26 mouse cellular contexts compared by ENCODE assay signal in genomic region chr3:95756808-95757207, GRCm38 (mm10). TPM values are rescaled to one million over a fixed set of nuclear protein-coding genes. Genes with fewer than 3 reads are reported as not detected.
A peak's percentile ranks its signal among the peaks of the same experiment; 100 is the strongest.
DNase-seq lines count a peak whose midpoint lies in the region; TF ChIP-seq lines count a peak whose summit lies in the region.
"Had no signal": no experiment of that assay in that cellular context is flagged by ENCODE, and none has a peak within 500 bp of the region (broad histone marks: within the 10 kb centered on the region; RNA-seq: fewer than 3 reads in every experiment).

No protein-coding gene starts in this region.

- DNase-seq in adrenal gland, adult (ENCODE audit: inconsistent age in 2 of 2, low spot score in 1 of 2), result peak; percentile 48 to 67
- no peak for DNase-seq in adrenal gland, adult 8-10 months
- peak; percentile 80 for DNase-seq in heart, adult 11 months
- no peak for DNase-seq in heart, adult 2 months
- DNase-seq in adipocyte (ENCODE audit: low spot score), result peak; percentile 5
- DNase-seq in gonadal fat pad, adult 2 months (ENCODE audit: low read depth), result peak; percentile 77
- no peak for DNase-seq in kidney, postnatal 4 days
- DNase-seq: adrenal gland, postnatal 14 days; adrenal gland, postnatal 36 days; B cell, adult 2 months; cerebellum, adult 11 months; cerebellum, adult 18-20 months; cerebellum, adult 8-10 months; cerebellum, adult 9-11 months; cerebellum, postnatal 14 days; cerebellum, postnatal 36 days; embryo, embryonic 11 days; forebrain, postnatal 0 days had no signal

- 75% methylated on average over 2 of the region's 2 CpGs for WGBS in heart, adult 2 months

- no peak for TF ChIP-seq EP300 in heart, adult 2 months (IDR thresholded peaks at IDR 0.05; ENCODE audit: insufficient read depth, low read depth, low read length)

- no peak overlapping the region for H3K4me3 ChIP-seq in heart, adult 2 months
- H3K4me3 ChIP-seq: embryonic facial prominence, embryonic 13.5 days; embryonic facial prominence, embryonic 15.5 days; erythroblast, embryonic 14.5 days; forebrain, embryonic 13.5 days; forebrain, embryonic 15.5 days had no signal

- no peak for TF ChIP-seq CTCF in heart, adult 2 months (IDR thresholded peaks at IDR 0.05)

- intact Hi-C loops in heart, adult 2 months (cut with DNase I), result no loop called here

- H3K79me2 ChIP-seq in heart, adult 2 months (replicated peaks; ENCODE audit: control insufficient read depth, insufficient read depth, low read length), result no peaks in the 10 kb centered on the region

- no peaks in the 10 kb centered on the region for H3K36me3 ChIP-seq in heart, adult 2 months (ENCODE audit: control insufficient read depth, insufficient read depth, low read length)

- H3K27ac ChIP-seq in heart, adult 2 months, result no peak overlapping the region
- H3K27ac ChIP-seq: embryonic facial prominence, embryonic 13.5 days; embryonic facial prominence, embryonic 15.5 days; forebrain, embryonic 13.5 days; forebrain, embryonic 15.5 days had no signal

- H3K4me1 ChIP-seq in heart, adult 2 months (ENCODE audit: control insufficient read depth, insufficient read depth, low read length), result no peaks in the 10 kb centered on the region

- no peaks in the 10 kb centered on the region for H3K27me3 ChIP-seq in heart, adult 2 months (ENCODE audit: control insufficient read depth, insufficient read depth, low read length)
- H3K27me3 ChIP-seq: CH12.LX; embryonic facial prominence, embryonic 13.5 days; embryonic facial prominence, embryonic 15.5 days; forebrain, embryonic 13.5 days; forebrain, embryonic 15.5 days; Patski had no signal

- H3K9ac ChIP-seq in heart, adult 2 months (ENCODE audit: low read depth, low read length), result no peak overlapping the region
- H3K9ac ChIP-seq: embryonic facial prominence, embryonic 13.5 days; embryonic facial prominence, embryonic 15.5 days; forebrain, embryonic 13.5 days; forebrain, embryonic 15.5 days; forebrain, postnatal 0 days had no signal

- no peak for TF ChIP-seq POLR2A in heart, adult 2 months (IDR thresholded peaks at IDR 0.05; ENCODE audit: insufficient read depth, low read depth, low read length)

RNA-seq across cellular contexts. Expression of gene Tars2, which starts 3.2 kb away (rescaled TPM):
- total RNA-seq in adrenal gland, adult 8-10 months (2022), result 10 to 100 TPM; 62.2 to 74.5 (median 65.2) TPM
- 10 to 100 TPM; 42.1 to 45.3 TPM for total RNA-seq in heart, adult 2 months (2021)
- polyA plus RNA-seq in heart, adult 2 months (2012; rRNA removed), result 31.3 and 54.4 TPM in 2 replicates
- polyA plus RNA-seq in gonadal fat pad, adult 2 months (2012; rRNA removed), result 25.2 and 31.4 TPM in 2 replicates

RNA-seq across cellular contexts. Expression of gene Ecm1, which starts 17.4 kb away (rescaled TPM):
- total RNA-seq in adrenal gland, adult 8-10 months (2022), result 100 to 1,000 TPM; 619 to 722 (median 665) TPM
- total RNA-seq in heart, adult 2 months (2021), result 10 to 100 TPM; 54.4 to 61.9 TPM
- 173 and 200 TPM in 2 replicates for polyA plus RNA-seq in heart, adult 2 months (2012; rRNA removed)
- 504 and 611 TPM in 2 replicates for polyA plus RNA-seq in gonadal fat pad, adult 2 months (2012; rRNA removed)
- total RNA-seq: common myeloid progenitor, adult 5-6 weeks had no signal

Comparison
In these comparisons a context has a peak if more than half of its experiments do, and no peak if none do; other contexts are left out.
1. DNase-seq: peak in adrenal gland, adult (2 of 2), heart, adult 11 months (single experiment), adipocyte (single experiment) and gonadal fat pad, adult 2 months (single experiment); none in adrenal gland, adult 8-10 months (single experiment), heart, adult 2 months (0 of 2) and kidney, postnatal 4 days (0 of 2).
2. RNA of gene Ecm1, which starts 17.4 kb away (total RNA-seq): 619 to 722 TPM in adrenal gland, adult 8-10 months; 54.4 to 61.9 TPM in heart, adult 2 months; every median in the first group is over 4 times any median in the second.